In the genomic region with DNA sequence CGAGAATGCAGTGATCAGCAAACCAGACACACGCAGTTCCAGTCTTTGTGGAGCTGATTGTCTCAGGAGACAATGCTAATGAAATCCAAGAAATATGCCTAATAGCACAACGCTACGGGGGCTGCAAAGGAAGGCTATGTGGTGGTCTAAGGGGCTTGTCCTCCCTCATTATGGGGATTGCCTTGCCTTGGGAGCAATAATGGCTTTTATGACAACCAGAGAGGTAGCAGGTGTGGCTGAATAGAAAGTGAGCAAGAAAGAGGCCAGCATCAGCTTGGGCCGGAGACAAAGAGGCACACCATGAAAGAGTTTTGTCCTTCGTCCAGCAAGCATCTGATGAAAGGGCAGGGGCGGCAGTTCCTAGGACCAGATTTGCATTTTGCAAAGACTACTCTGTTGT, we compare ENCODE assay signal across 21 mouse cellular contexts.
A peak's percentile ranks its signal among the peaks of the same experiment; 100 is the strongest.
DNase-seq lines count a peak whose midpoint lies in the region; ATAC-seq lines count a peak whose summit lies in the region.
"Had no signal": no experiment of that assay in that cellular context is flagged by ENCODE, and none has a peak within 500 bp of the region (broad histone marks: within the 10 kb centered on the region; RNA-seq: fewer than 3 reads in every experiment).

No protein-coding gene starts in this region.

- no peak overlapping the region for H3K4me2 ChIP-seq in hindbrain, embryonic 11.5 days (replicated peaks; ENCODE audit: low read depth, low read length)
- H3K4me2 ChIP-seq in hindbrain, embryonic 16.5 days (ENCODE audit: low read length), result no peak overlapping the region
- peak overlapping the region; percentile 17 for H3K4me2 ChIP-seq in midbrain, embryonic 11.5 days
- peak overlapping the region; percentile 28 for H3K4me2 ChIP-seq in neural tube, embryonic 13.5 days
- H3K4me2 ChIP-seq: intestine, embryonic 15.5 days had no signal

- H3K9ac ChIP-seq in hindbrain, embryonic 11.5 days (ENCODE audit: low read depth, low read length), result peak overlapping the region; percentile 23; the same call in 1 of the 2 replicates
- no peak overlapping the region for H3K9ac ChIP-seq in hindbrain, embryonic 16.5 days (ENCODE audit: low read depth, low read length)
- H3K9ac ChIP-seq in midbrain, embryonic 11.5 days (ENCODE audit: low read length), result peak overlapping the region; percentile 17; the same call in 1 of the 2 replicates
- peak overlapping the region; percentile 31 for H3K9ac ChIP-seq in neural tube, embryonic 13.5 days
- H3K9ac ChIP-seq: intestine, embryonic 15.5 days had no signal

- DNase-seq in embryo, embryonic 10 days (ENCODE audit: low spot score), result peak; percentile 20
- DNase-seq in embryo, embryonic 9.5 days (ENCODE audit: extremely low spot score), result no peak
- DNase-seq in hindbrain, embryonic 11.5 days (ENCODE audit: low spot score), result peak; percentile 38
- peak; percentile 91 for DNase-seq in midbrain, embryonic 11.5 days (ENCODE audit: low spot score, missing footprints)
- no peak for DNase-seq in spleen, postnatal 36 days (ENCODE audit: low spot score in 2 of 2)
- no peak for DNase-seq in lung, postnatal 10 days
- DNase-seq: adrenal gland, adult 2 months; cerebellum, postnatal 14 days; heart, adult 18-20 months; heart, postnatal 36 days; kidney, adult 9 months; kidney, postnatal 25 days; lung, adult 18-20 months had no signal

- no peaks in the 10 kb centered on the region for H3K27me3 ChIP-seq in hindbrain, embryonic 11.5 days (ENCODE audit: control insufficient read depth, insufficient read depth, low read length)
- H3K27me3 ChIP-seq in hindbrain, embryonic 16.5 days (replicated peaks; ENCODE audit: control insufficient read depth, insufficient read depth, low read length), result no peaks in the 10 kb centered on the region
- no peaks in the 10 kb centered on the region for H3K27me3 ChIP-seq in midbrain, embryonic 11.5 days (ENCODE audit: control insufficient read depth, insufficient read depth, low read length)
- no peaks in the 10 kb centered on the region for H3K27me3 ChIP-seq in neural tube, embryonic 13.5 days
- H3K27me3 ChIP-seq: intestine, embryonic 15.5 days had no signal

- H3K36me3 ChIP-seq in hindbrain, embryonic 11.5 days (ENCODE audit: control insufficient read depth, insufficient read depth, low read length), result no peaks in the 10 kb centered on the region
- H3K36me3 ChIP-seq in hindbrain, embryonic 16.5 days (ENCODE audit: control insufficient read depth, insufficient read depth, low read length), result no peaks in the 10 kb centered on the region
- H3K36me3 ChIP-seq in midbrain, embryonic 11.5 days (ENCODE audit: control insufficient read depth, insufficient read depth, low read length), result no peaks in the 10 kb centered on the region
- H3K36me3 ChIP-seq in neural tube, embryonic 13.5 days, result no peaks in the 10 kb centered on the region
- H3K36me3 ChIP-seq: embryonic facial prominence, embryonic 10.5 days; intestine, embryonic 15.5 days; limb, embryonic 10.5 days had no signal

- no peak for ATAC-seq in hindbrain, embryonic 11.5 days (ENCODE audit: low FRiP score)
- no peak for ATAC-seq in hindbrain, embryonic 16.5 days
- ATAC-seq in midbrain, embryonic 11.5 days (ENCODE audit: low FRiP score), result peak; percentile 44; the same call in 1 of the 2 replicates
- ATAC-seq in neural tube, embryonic 13.5 days (ENCODE audit: low read depth), result no peak
- ATAC-seq: intestine, embryonic 15.5 days had no signal

- WGBS in hindbrain, embryonic 11.5 days, result 33% methylated on average over 7 of the region's 7 CpGs
- 13% methylated on average over 7 of the region's 7 CpGs for WGBS in hindbrain, embryonic 16.5 days
- WGBS in midbrain, embryonic 11.5 days, result 16% methylated on average over 7 of the region's 7 CpGs
- 18% methylated on average over 7 of the region's 7 CpGs for WGBS in neural tube, embryonic 13.5 days

- H3K4me1 ChIP-seq in hindbrain, embryonic 11.5 days (replicated peaks; ENCODE audit: control insufficient read depth, insufficient read depth, low read length), result 0 out of 2 replicates have a peak, but pooled peaks cover 2% of the 10 kb centered on the region
- H3K4me1 ChIP-seq in hindbrain, embryonic 16.5 days (ENCODE audit: control insufficient read depth, insufficient read depth, low read depth, low read length), result no peaks in the 10 kb centered on the region; the same call in none of the 2 replicates
- peaks cover 10% of the 10 kb centered on the region for H3K4me1 ChIP-seq in midbrain, embryonic 11.5 days (ENCODE audit: control insufficient read depth, insufficient read depth, low read length)
- H3K4me1 ChIP-seq in neural tube, embryonic 13.5 days (replicated peaks), result peaks cover 22% of the 10 kb centered on the region
- H3K4me1 ChIP-seq: intestine, embryonic 15.5 days; megakaryocyte, embryonic 14.5 days had no signal

- no peak overlapping the region for H3K4me3 ChIP-seq in hindbrain, embryonic 11.5 days (ENCODE audit: low read depth, low read length)
- H3K4me3 ChIP-seq in hindbrain, embryonic 16.5 days (ENCODE audit: low read length), result no peak overlapping the region
- H3K4me3 ChIP-seq in midbrain, embryonic 11.5 days (ENCODE audit: low read depth, low read length), result no peak overlapping the region
- no peak overlapping the region for H3K4me3 ChIP-seq in neural tube, embryonic 13.5 days
- H3K4me3 ChIP-seq: embryonic facial prominence, embryonic 10.5 days; intestine, embryonic 15.5 days; left cerebral cortex, adult 2 months; limb, embryonic 10.5 days; megakaryocyte, embryonic 14.5 days had no signal

- H3K9me3 ChIP-seq in hindbrain, embryonic 11.5 days (ENCODE audit: control insufficient read depth, low read length), result no peaks in the 10 kb centered on the region
- no peaks in the 10 kb centered on the region; the same call in 1 of the 2 replicates for H3K9me3 ChIP-seq in hindbrain, embryonic 16.5 days (ENCODE audit: control insufficient read depth, low read length)
- no peaks in the 10 kb centered on the region for H3K9me3 ChIP-seq in midbrain, embryonic 11.5 days (ENCODE audit: control insufficient read depth, low read length)
- H3K9me3 ChIP-seq in neural tube, embryonic 13.5 days, result no peaks in the 10 kb centered on the region; the same call in 1 of the 2 replicates
- H3K9me3 ChIP-seq: embryonic facial prominence, embryonic 10.5 days; intestine, embryonic 15.5 days; limb, embryonic 10.5 days had no signal

- H3K27ac ChIP-seq in hindbrain, embryonic 11.5 days (ENCODE audit: low read depth, low read length), result peak overlapping the region; percentile 39
- no peak overlapping the region for H3K27ac ChIP-seq in hindbrain, embryonic 16.5 days (ENCODE audit: low read depth, low read length)
- H3K27ac ChIP-seq in midbrain, embryonic 11.5 days (ENCODE audit: low read depth, low read length), result peak overlapping the region; percentile 61
- peak overlapping the region; percentile 65 for H3K27ac ChIP-seq in neural tube, embryonic 13.5 days (replicated peaks)
- H3K27ac ChIP-seq: embryonic facial prominence, embryonic 10.5 days; intestine, embryonic 15.5 days; left cerebral cortex, adult 2 months; limb, embryonic 10.5 days; stomach, postnatal 0 days had no signal

Comparison
In these comparisons a context has a peak if more than half of its experiments do, and no peak if none do; other contexts are left out.
1. DNase-seq: peak in embryo, embryonic 10 days (single experiment), hindbrain, embryonic 11.5 days (single experiment) and midbrain, embryonic 11.5 days (single experiment); none in embryo, embryonic 9.5 days (single experiment), spleen, postnatal 36 days (0 of 2) and lung, postnatal 10 days (single experiment).
2. H3K4me2 ChIP-seq: peak in midbrain, embryonic 11.5 days (single experiment) and neural tube, embryonic 13.5 days (single experiment); none in hindbrain, embryonic 11.5 days (single experiment) and hindbrain, embryonic 16.5 days (single experiment).